Mouse (Mus musculus): ENCODE measurements at regions not wholly inside any gene's neighbourhood (a gene's known extent, or its start where the extent isn't known, plus 50 kb on each side); places are given as distances from the start of the nearest gene placed in this dataset.

GRCm38 (mm10) chr5:71381407-71381806 is 166.6 kb downstream of the Cox7b2 start:
- 79% methylated on average over 2 of the region's 2 CpGs for WGBS
- no peaks in the 10 kb centered on the region for H3K9me3 ChIP-seq
- no peak overlapping the region for H3K27ac ChIP-seq
- H3K4me2 ChIP-seq (replicated peaks) = no peak overlapping the region
- ATAC-seq = no peak
- H3K9ac ChIP-seq (replicated peaks) = no peak overlapping the region
- H3K4me1 ChIP-seq (replicated peaks) = no peaks in the 10 kb centered on the region
- H3K4me3 ChIP-seq (replicated peaks) = no peak overlapping the region
- H3K36me3 ChIP-seq = no peaks in the 10 kb centered on the region
- no peaks in the 10 kb centered on the region for H3K27me3 ChIP-seq

- Histone ChIP-seq H3K4me1 (replicated peaks) (no peaks in the 10 kb centered on the region), H3K27ac (no peak overlapping the region), H3K27me3 (no peaks in the 10 kb centered on the region), H3K4me3 (replicated peaks) (no peak overlapping the region), H3K36me3 (no peaks in the 10 kb centered on the region), H3K9me3 (no peaks in the 10 kb centered on the region), H3K9ac (replicated peaks) (no peak overlapping the region), H3K4me2 (replicated peaks) (no peak overlapping the region)
- 54% methylated on average over 3 of the region's 3 CpGs for WGBS
- no peak for ATAC-seq
Measured at GRCm38 (mm10) chr5:71366196-71366858, 181.7 kb downstream of the Cox7b2 start.

GRCm38 (mm10) chr5:71341512-71341911 is 206.5 kb downstream of the Cox7b2 start:
- H3K9me3 ChIP-seq = no peaks in the 10 kb centered on the region
- no peak overlapping the region for H3K9ac ChIP-seq (replicated peaks)
- H3K27me3 ChIP-seq = no peaks in the 10 kb centered on the region
- no peaks in the 10 kb centered on the region for H3K36me3 ChIP-seq
- no peaks in the 10 kb centered on the region for H3K4me1 ChIP-seq (replicated peaks)
- 70% methylated on average over 3 of the region's 3 CpGs for WGBS
- no peak overlapping the region for H3K27ac ChIP-seq
- H3K4me2 ChIP-seq (replicated peaks) = no peak overlapping the region
- no peak overlapping the region for H3K4me3 ChIP-seq (replicated peaks)
- no peak for ATAC-seq

GRCm38 (mm10) chr5:71309414-71309813 is 213.8 kb upstream of the Gabra2 start:
- 82% methylated on average over 6 of the region's 6 CpGs for WGBS
- no peak for ATAC-seq
- Histone ChIP-seq H3K36me3 (no peaks in the 10 kb centered on the region), H3K9me3 (no peaks in the 10 kb centered on the region), H3K27me3 (no peaks in the 10 kb centered on the region), H3K4me2 (replicated peaks) (no peak overlapping the region), H3K4me3 (replicated peaks) (no peak overlapping the region), H3K4me1 (replicated peaks) (no peaks in the 10 kb centered on the region), H3K27ac (no peak overlapping the region), H3K9ac (replicated peaks) (no peak overlapping the region)

GRCm38 (mm10) chr5:71262202-71262883 is 166.7 kb upstream of the Gabra2 start:
- 72% methylated on average over 7 of the region's 7 CpGs for whole genome bisulfite sequencing

GRCm38 (mm10) chr5:71249273-71249672 is 153.6 kb upstream of the Gabra2 start:
- Histone ChIP-seq H3K4me1 (replicated peaks) (peaks cover 7% of the 10 kb centered on the region; the same call in 1 of the 2 replicates), H3K9ac (replicated peaks) (no peak overlapping the region), H3K27me3 (no peaks in the 10 kb centered on the region), H3K4me3 (replicated peaks) (no peak overlapping the region), H3K9me3 (no peaks in the 10 kb centered on the region), H3K36me3 (no peaks in the 10 kb centered on the region), H3K4me2 (replicated peaks) (no peak overlapping the region), H3K27ac (no peak overlapping the region)
- WGBS = 66% methylated on average over 2 of the region's 2 CpGs
- peak; percentile 65; the same call in 1 of the 2 replicates for ATAC-seq

More at GRCm38 (mm10) chr5:71262202-71262883, 166.7 kb upstream of the Gabra2 start:
- Histone ChIP-seq H3K4me3 (replicated peaks) (no peak overlapping the region), H3K36me3 (no peaks in the 10 kb centered on the region), H3K9me3 (no peaks in the 10 kb centered on the region), H3K27me3 (no peaks in the 10 kb centered on the region), H3K4me2 (replicated peaks) (no peak overlapping the region), H3K27ac (no peak overlapping the region), H3K4me1 (replicated peaks) (no peaks in the 10 kb centered on the region), H3K9ac (replicated peaks) (no peak overlapping the region)
- ATAC-seq = no peak

- H3K27me3 ChIP-seq = no peaks in the 10 kb centered on the region
- no peak overlapping the region for H3K9ac ChIP-seq (replicated peaks)
- H3K27ac ChIP-seq = no peak overlapping the region
- 67% methylated on average over 6 of the region's 6 CpGs for WGBS
- no peak overlapping the region for H3K4me2 ChIP-seq (replicated peaks)
- H3K4me3 ChIP-seq (replicated peaks) = no peak overlapping the region
- peak; percentile 40; the same call in 1 of the 2 replicates for ATAC-seq
- no peaks in the 10 kb centered on the region for H3K9me3 ChIP-seq
- H3K4me1 ChIP-seq (replicated peaks) = peaks cover 7% of the 10 kb centered on the region; the same call in 1 of the 2 replicates
- no peaks in the 10 kb centered on the region for H3K36me3 ChIP-seq
Measured at GRCm38 (mm10) chr5:71248318-71249135, 152.9 kb upstream of the Gabra2 start.

GRCm38 (mm10) chr5:71227615-71228014 is 132.0 kb upstream of the Gabra2 start:
- no peak for ATAC-seq
- 90% methylated on average over 4 of the region's 4 CpGs for WGBS
- no peaks in the 10 kb centered on the region for H3K36me3 ChIP-seq
- no peaks in the 10 kb centered on the region for H3K4me1 ChIP-seq (replicated peaks)
- H3K27ac ChIP-seq = no peak overlapping the region
- H3K9me3 ChIP-seq = no peaks in the 10 kb centered on the region
- H3K4me2 ChIP-seq (replicated peaks) = no peak overlapping the region
- no peak overlapping the region for H3K9ac ChIP-seq (replicated peaks)
- no peaks in the 10 kb centered on the region for H3K27me3 ChIP-seq
- H3K4me3 ChIP-seq (replicated peaks) = no peak overlapping the region

GRCm38 (mm10) chr5:71200881-71201280 is 105.2 kb upstream of the Gabra2 start:
- H3K9ac ChIP-seq (replicated peaks) = no peak overlapping the region
- H3K4me1 ChIP-seq (replicated peaks) = no peaks in the 10 kb centered on the region
- no peaks in the 10 kb centered on the region for H3K9me3 ChIP-seq
- no peak overlapping the region for H3K27ac ChIP-seq
- 78% methylated on average over 6 of the region's 6 CpGs for WGBS
- H3K36me3 ChIP-seq = no peaks in the 10 kb centered on the region
- ATAC-seq = no peak
- no peaks in the 10 kb centered on the region for H3K27me3 ChIP-seq
- no peak overlapping the region for H3K4me3 ChIP-seq (replicated peaks)
- H3K4me2 ChIP-seq (replicated peaks) = no peak overlapping the region

GRCm38 (mm10) chr5:71177316-71177715 is 81.7 kb upstream of the Gabra2 start:
- no peaks in the 10 kb centered on the region for H3K36me3 ChIP-seq
- WGBS = 74% methylated on average over 2 of the region's 2 CpGs
- no peaks in the 10 kb centered on the region for H3K4me1 ChIP-seq (replicated peaks)
- H3K9me3 ChIP-seq = no peaks in the 10 kb centered on the region
- H3K27ac ChIP-seq = no peak overlapping the region
- H3K4me3 ChIP-seq (replicated peaks) = no peak overlapping the region
- no peak overlapping the region for H3K4me2 ChIP-seq (replicated peaks)
- H3K9ac ChIP-seq (replicated peaks) = no peak overlapping the region
- ATAC-seq = no peak
- no peaks in the 10 kb centered on the region for H3K27me3 ChIP-seq

- no peak for ATAC-seq
- H3K4me2 ChIP-seq (replicated peaks) = no peak overlapping the region
- H3K4me1 ChIP-seq (replicated peaks) = no peaks in the 10 kb centered on the region
- H3K27me3 ChIP-seq = no peaks in the 10 kb centered on the region
- H3K36me3 ChIP-seq = no peaks in the 10 kb centered on the region
- H3K9me3 ChIP-seq = no peaks in the 10 kb centered on the region
- no peak overlapping the region for H3K4me3 ChIP-seq (replicated peaks)
- no peak overlapping the region for H3K27ac ChIP-seq
- H3K9ac ChIP-seq (replicated peaks) = no peak overlapping the region
- WGBS = 75% methylated on average over 4 of the region's 4 CpGs
Measured at GRCm38 (mm10) chr5:71170378-71170777, 74.7 kb upstream of the Gabra2 start.

Measured in midbrain, embryonic 13.5 days (tissue).